Mouse (Mus musculus) heart, adult 2 months (tissue): ENCODE data around the gene Cldn4. TPM values are rescaled to one million over a fixed set of nuclear protein-coding genes. Genes with fewer than 3 reads are reported as not detected.
"Not testable (repeated sequence)": the region's sequence is repeated elsewhere in the genome, so short reads cannot be mapped to it uniquely, and the experiment has no call there.

Source experiments
- DNase-seq, 2 experiments: peaks; one replicate each; pipeline ENCODE4 v3.0.0; 2021
- H3K27ac ChIP-seq: fragments of 200-600 bp; 2 replicates; pipeline ENCODE4 v1.8.1; 2022
- H3K27me3 ChIP-seq: fragments of 200-500 bp; 2 replicates; pipeline ENCODE4 v1.6.1; 2012; ENCODE audit warnings: mild to moderate bottlenecking, low read length, inconsistent platforms, mixed read lengths; ENCODE audit not compliant: control insufficient read depth, insufficient read depth
- H3K36me3 ChIP-seq: fragments of 200-500 bp; 2 replicates; pipeline ENCODE4 v1.6.1; 2012; ENCODE audit warnings: low read length, inconsistent platforms; ENCODE audit not compliant: control insufficient read depth, insufficient read depth
- H3K4me1 ChIP-seq: fragments of 200-500 bp; 2 replicates; pipeline ENCODE4 v1.6.1; 2011; ENCODE audit warnings: low read length; ENCODE audit not compliant: control insufficient read depth, insufficient read depth
- H3K4me3 ChIP-seq: fragments of 200-600 bp; 2 replicates; pipeline ENCODE4 v1.8.1; 2022
- H3K79me2 ChIP-seq: fragments of 200-500 bp; replicated peaks from 2 replicates; pipeline ENCODE4 v1.6.1; 2012; ENCODE audit warnings: mild to moderate bottlenecking, inconsistent platforms, low read length, moderate library complexity, mixed read lengths; ENCODE audit not compliant: control insufficient read depth, insufficient read depth
- H3K9ac ChIP-seq: fragments of 200-500 bp; 2 replicates; pipeline ENCODE4 v1.6.1; 2012; ENCODE audit warnings: low read depth, mild to moderate bottlenecking, control low read depth, inconsistent platforms, low read length, mixed read lengths
- CTCF ChIP-seq: fragments of 200-600 bp; IDR thresholded peaks from 2 replicates; pipeline ENCODE4 v1.8.1; 2022; ENCODE audit warnings: antibody characterized with exemption, mild to moderate bottlenecking, moderate library complexity
- EP300 ChIP-seq: fragments of 200-500 bp; IDR thresholded peaks from 2 replicates; pipeline ENCODE4 v1.6.1; 2011; ENCODE audit warnings: low read depth, low read length, control low read depth; ENCODE audit not compliant: insufficient read depth
- POLR2A ChIP-seq: fragments of 200-500 bp; IDR thresholded peaks from 2 replicates; pipeline ENCODE4 v1.6.1; 2011; ENCODE audit warnings: mild to moderate bottlenecking, low read depth, low read length, control low read depth; ENCODE audit not compliant: insufficient read depth
- WGBS: fragments of 180-500 bp; shearing (Covaris S2); methylation state at CpG from one replicate; pipeline ENCODE4 v1.1.7; 2018; 5-methylcytosine and 5-hydroxymethylcytosine counted together
- intact Hi-C: fragments of 180-260 bp; cut with DNase I; formaldehyde crosslinking; loops from one replicate; pipeline ENCODE4 v1.15.1; 2025
- polyA plus RNA-seq: library from polyadenylated mRNA; depleted of rRNA; stranded (reverse); fragments of >200 nt; gene quantifications from 2 replicates; pipeline ENCODE4 v1.2.3, GENCODE M21; 2012
- total RNA-seq, 2 experiments: library from RNA; stranded (reverse); gene quantifications; 2 replicates each; pipeline ENCODE4 v1.2.3; 2021

The Cldn4 gene
- total and polyA plus RNA-seq, 3 experiments, result 0.68 TPM; not detected in 2

DNA sequence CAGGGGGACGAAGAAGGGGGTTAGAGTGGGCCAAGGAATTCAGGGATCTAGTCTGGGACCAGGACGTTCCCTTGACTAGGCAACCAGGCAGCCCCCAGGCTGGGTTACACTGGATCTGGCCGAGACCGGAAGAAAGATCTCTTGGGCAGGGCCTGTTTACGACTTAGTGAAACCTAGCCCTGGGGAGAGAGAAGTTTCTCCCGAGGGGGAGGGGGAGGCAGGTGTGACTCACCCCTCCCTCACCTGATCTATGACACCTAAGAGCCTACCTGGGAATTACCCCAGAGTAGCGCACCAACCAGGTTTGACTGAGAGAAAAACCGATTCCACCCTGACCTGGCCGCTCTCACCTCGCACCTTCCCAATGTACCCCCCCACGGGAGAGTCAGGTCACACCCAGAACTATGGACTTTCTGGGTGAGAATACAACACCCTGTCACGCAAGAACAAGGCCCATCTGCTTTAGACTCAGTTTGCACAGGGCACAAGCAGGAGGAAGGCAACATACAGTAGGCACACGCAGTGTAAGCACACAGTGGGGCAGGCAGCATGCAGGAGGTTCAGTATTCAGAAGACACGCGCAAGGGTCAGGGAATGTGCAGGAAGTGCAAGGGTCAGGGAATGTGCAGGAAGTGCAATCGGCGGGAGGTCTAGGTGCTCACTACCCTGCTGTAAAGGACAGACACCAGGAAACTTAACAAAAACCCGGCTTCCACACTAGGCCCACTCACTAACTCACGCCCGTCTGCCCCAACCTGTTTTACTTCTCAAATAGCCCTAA, 20.6 kb upstream of the Cldn4 start:
- no peak overlapping the region for H3K4me3 ChIP-seq
- DNase-seq, result no peak
- H3K4me1 ChIP-seq, result peaks cover 1% of the 10 kb centered on the region; the same call in 1 of the 2 replicates
- H3K27me3 ChIP-seq, result no peaks in the 10 kb centered on the region
- intact Hi-C loops, result no loop called here
- H3K27ac ChIP-seq, result no peak overlapping the region
- no peaks in the 10 kb centered on the region for H3K79me2 ChIP-seq
- 68% methylated on average over 20 of the region's 20 CpGs for WGBS
- no peaks in the 10 kb centered on the region for H3K36me3 ChIP-seq
- TF ChIP-seq CTCF, result no peak
- no peak for TF ChIP-seq EP300
- no peak for TF ChIP-seq POLR2A
- no peak overlapping the region for H3K9ac ChIP-seq

DNA sequence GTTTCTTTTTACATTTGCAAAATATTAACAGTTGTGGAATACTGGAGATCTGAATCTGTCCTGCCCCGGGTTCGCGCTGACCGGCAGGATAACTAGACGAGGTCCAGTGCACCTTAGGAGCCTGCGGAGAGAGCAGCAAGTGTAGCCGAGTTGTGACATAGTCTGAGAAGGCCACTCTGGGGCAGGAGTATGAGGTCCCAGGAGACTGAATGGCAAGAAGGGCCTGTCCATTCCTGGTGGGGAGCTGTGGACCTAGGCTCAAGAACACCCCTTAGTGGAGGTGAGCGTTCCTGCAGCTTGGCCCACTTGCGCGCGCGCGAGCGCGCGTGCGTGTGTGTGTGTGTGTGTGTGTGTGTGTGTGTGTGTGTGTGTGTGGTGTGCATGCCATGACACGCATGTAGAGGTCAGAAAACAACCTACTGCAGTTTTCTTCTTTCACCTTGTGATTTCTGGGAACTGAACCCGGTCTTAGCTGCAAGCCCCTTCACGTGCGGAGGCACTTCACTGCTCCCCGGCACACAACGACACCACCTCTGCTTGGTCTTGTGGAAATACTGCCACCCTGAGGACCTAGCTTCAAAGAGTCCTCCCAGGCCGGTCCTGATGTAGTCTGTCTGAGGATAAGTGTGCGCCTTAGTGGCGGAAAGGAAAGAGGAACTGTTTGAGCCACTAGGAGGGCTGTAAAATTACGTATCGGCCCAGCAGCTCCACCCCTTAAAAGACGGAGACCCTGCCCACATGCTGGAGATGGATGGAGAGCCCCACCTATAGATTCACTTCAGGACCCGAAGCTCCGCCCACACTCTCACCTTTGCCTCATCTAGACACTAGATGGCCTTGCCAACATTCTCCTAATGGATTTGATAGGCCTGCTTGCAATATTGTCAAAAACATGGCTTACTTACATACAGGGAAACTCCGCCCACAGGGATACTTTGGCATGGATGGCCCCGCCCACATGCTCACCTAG, 19.4 kb upstream of the Cldn4 start:
- TF ChIP-seq CTCF, result peak; percentile 33; the same call in 1 of the 2 replicates
- no peak for TF ChIP-seq POLR2A
- TF ChIP-seq EP300, result no peak
- Histone ChIP-seq H3K9ac (no peak overlapping the region), H3K36me3 (no peaks in the 10 kb centered on the region), H3K27ac (no peak overlapping the region), H3K4me3 (peak overlapping the region; percentile 0; the same call in 1 of the 2 replicates), H3K27me3 (no peaks in the 10 kb centered on the region), H3K79me2 (no peaks in the 10 kb centered on the region), H3K4me1 (peaks cover 1% of the 10 kb centered on the region; the same call in 1 of the 2 replicates)
- intact Hi-C loops, result loop anchor here (1.0 to 2.0 kb wide), 4 partner anchors 33 to 217 kb away; partner anchors contain the start of gene Mettl27
- DNase-seq, result peak; percentile 39 to 55
- WGBS, result 8% methylated on average over 33 of the region's 33 CpGs

DNA sequence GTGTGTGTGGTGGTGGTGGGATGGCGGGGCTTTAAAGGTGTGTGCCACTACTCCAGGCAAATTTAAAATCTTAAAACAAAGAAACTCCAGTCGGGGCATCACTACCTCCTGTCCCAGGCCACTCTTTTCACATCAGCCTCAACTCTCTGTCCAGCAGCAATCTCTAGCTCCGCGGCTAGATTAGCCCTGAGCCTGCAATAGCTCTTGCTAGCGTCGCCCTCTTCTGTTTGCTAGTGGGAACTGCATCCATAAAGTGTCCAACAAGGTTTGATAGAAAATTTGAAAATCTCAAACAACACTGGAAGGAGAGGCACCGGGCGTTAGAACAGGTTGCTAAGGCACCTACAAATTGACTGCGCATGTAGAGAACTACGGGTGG, 18.7 kb upstream of the Cldn4 start:
- TF ChIP-seq EP300 (peak; percentile 76; the same call in 1 of the 2 replicates), POLR2A (no peak), CTCF (peak; percentile 80)
- DNase-seq, result peak; percentile 62 to 66
- WGBS, result 7% methylated on average over 10 of the region's 10 CpGs
- peaks cover 1% of the 10 kb centered on the region; the same call in 1 of the 2 replicates for H3K4me1 ChIP-seq
- H3K79me2 ChIP-seq, result no peaks in the 10 kb centered on the region
- H3K27ac ChIP-seq, result no peak overlapping the region
- peak overlapping the region; percentile 0; the same call in 1 of the 2 replicates for H3K4me3 ChIP-seq
- intact Hi-C loops, result loop anchor here (1.0 to 2.0 kb wide), 4 partner anchors 33 to 217 kb away; partner anchors contain the start of gene Mettl27
- no peak overlapping the region for H3K9ac ChIP-seq
- no peaks in the 10 kb centered on the region for H3K27me3 ChIP-seq
- no peaks in the 10 kb centered on the region for H3K36me3 ChIP-seq

DNA sequence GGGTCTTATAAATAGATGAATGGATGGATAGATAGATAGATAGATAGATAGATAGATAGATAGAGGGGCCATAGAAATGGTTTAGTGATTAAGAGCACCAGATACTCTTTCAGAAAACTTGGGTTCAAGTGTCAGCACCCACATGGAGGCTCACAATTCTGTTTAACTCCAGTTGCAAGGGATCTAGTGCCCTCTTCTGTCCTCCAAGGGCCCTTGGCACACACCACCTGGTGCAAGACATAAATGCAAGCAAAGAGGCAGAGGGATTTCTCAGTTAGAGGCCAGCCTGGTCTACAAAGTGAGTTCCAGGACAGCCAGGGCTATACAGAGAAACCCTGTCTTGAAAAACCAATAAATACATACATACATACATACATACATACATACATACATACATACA, 17.9 kb upstream of the Cldn4 start:
- not testable (repeated sequence) for H3K36me3 ChIP-seq, H3K79me2 ChIP-seq, H3K27me3 ChIP-seq, DNase-seq, H3K27ac ChIP-seq, H3K4me3 ChIP-seq, H3K9ac ChIP-seq, H3K4me1 ChIP-seq
- intact Hi-C loops, result loop anchor here (1.0 to 2.0 kb wide), 4 partner anchors 32 to 216 kb away; partner anchors contain the start of gene Mettl27

DNA sequence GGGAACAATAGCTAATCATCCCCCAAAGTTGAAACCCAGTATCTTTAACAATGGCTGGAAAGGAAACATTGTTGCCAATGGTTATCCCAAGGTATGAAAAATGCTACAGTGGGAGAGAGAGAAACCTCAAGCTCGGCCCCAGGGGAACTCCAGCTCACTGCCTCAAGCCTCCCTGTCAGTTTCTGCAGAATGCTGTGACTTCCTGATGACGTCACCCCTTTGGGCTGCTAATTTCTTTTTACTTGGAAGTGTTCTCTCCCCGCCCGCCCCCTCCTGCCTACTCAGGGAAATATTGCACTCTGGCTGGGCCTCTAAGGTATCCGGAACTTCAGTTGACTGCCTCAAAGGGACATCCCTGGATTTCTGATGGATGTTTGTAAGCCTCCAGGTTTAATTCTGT, 16.8 kb upstream of the Cldn4 start:
- no peaks in the 10 kb centered on the region for H3K36me3 ChIP-seq
- H3K9ac ChIP-seq, result no peak overlapping the region
- WGBS, result 35% methylated on average over 5 of the region's 5 CpGs
- no peaks in the 10 kb centered on the region for H3K27me3 ChIP-seq
- TF ChIP-seq EP300 (no peak), CTCF (peak; percentile 32)
- H3K27ac ChIP-seq, result no peak overlapping the region
- intact Hi-C loops, result no loop called here
- H3K4me1 ChIP-seq, result peaks cover 4% of the 10 kb centered on the region
- no peaks in the 10 kb centered on the region for H3K79me2 ChIP-seq
- peak; percentile 31 to 48 for DNase-seq
- H3K4me3 ChIP-seq, result no peak overlapping the region

DNA sequence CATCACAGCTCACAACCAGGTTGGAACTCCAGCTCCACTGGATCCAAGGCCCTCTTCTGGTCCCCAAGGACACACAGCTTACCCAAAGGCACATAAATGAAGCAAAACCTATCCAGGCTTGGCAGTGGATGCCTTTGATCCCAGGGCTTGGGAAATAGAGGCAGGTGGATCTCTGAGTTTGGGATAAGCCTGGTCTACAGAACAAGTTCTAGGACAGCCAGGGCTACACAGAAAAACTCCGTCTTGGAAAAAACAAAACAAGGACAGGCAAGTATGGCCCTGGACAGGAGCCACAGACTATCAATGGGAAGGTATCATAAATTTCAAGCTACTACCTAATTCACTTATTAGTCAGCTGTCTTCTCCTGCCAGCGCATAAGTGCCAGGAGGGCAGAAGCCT, 14.8 kb upstream of the Cldn4 start:
- Histone ChIP-seq H3K27me3 (no peaks in the 10 kb centered on the region), H3K79me2 (no peaks in the 10 kb centered on the region), H3K4me3 (no peak overlapping the region), H3K9ac (no peak overlapping the region), H3K36me3 (no peaks in the 10 kb centered on the region), H3K4me1 (peaks cover 4% of the 10 kb centered on the region), H3K27ac (no peak overlapping the region)
- intact Hi-C loops, result no loop called here
- no peak for DNase-seq
- TF ChIP-seq POLR2A (no peak), CTCF (no peak), EP300 (no peak)
- WGBS, result 92% methylated on average over 2 of the region's 2 CpGs
